Mouse (Mus musculus): Measurements from ENCODE around the gene Slc25a30. TPM values are rescaled to one million over a fixed set of nuclear protein-coding genes. Genes with fewer than 3 reads are reported as not detected.

The Slc25a30 gene
- polyA plus RNA-seq, 1 experiment = 6.0 TPM

- WGBS = 80% methylated on average over 4 of the region's 4 CpGs
- no peak for DNase-seq (ENCODE audit: low read depth in 1 of 2, low spot score in 2 of 2)
- no peak for TF ChIP-seq CTCF (IDR thresholded peaks at IDR 0.05; ENCODE audit: extremely low read depth, insufficient read depth, insufficient read length, insufficient replicate concordance)
- TF ChIP-seq POLR2A (IDR thresholded peaks at IDR 0.05; ENCODE audit: low read depth, low read length) = no peak
- Histone ChIP-seq H3K4me3 (ENCODE audit: extremely low read depth, insufficient read depth, insufficient read length) (no peak overlapping the region), H3K4me1 (ENCODE audit: control insufficient read depth, insufficient read depth, insufficient read length) (peaks cover 11% of the 10 kb centered on the region; the same call in 1 of the 2 replicates), H3K27me3 (ENCODE audit: control insufficient read depth, insufficient read depth, low read length) (no peaks in the 10 kb centered on the region), H3K27ac (ENCODE audit: insufficient read depth, low read length) (no peak overlapping the region), H3K36me3 (ENCODE audit: control insufficient read depth, insufficient read depth, low read length) (peaks cover 8% of the 10 kb centered on the region)
Observed at GRCm38 (mm10) chr14:75751040-75751439, 35.8 kb downstream of the Slc25a30 start.

GRCm38 (mm10) chr14:75749123-75749522 lies 37.7 kb downstream of the Slc25a30 start:
- Histone ChIP-seq H3K36me3 (ENCODE audit: control insufficient read depth, insufficient read depth, low read length) (peaks cover 11% of the 10 kb centered on the region), H3K27me3 (ENCODE audit: control insufficient read depth, insufficient read depth, low read length) (no peaks in the 10 kb centered on the region), H3K4me3 (ENCODE audit: extremely low read depth, insufficient read depth, insufficient read length) (no peak overlapping the region), H3K27ac (ENCODE audit: insufficient read depth, low read length) (no peak overlapping the region), H3K4me1 (ENCODE audit: control insufficient read depth, insufficient read depth, insufficient read length) (peaks cover 11% of the 10 kb centered on the region; the same call in 1 of the 2 replicates)
- WGBS = 88% methylated on average over 4 of the region's 4 CpGs
- no peak for TF ChIP-seq POLR2A (IDR thresholded peaks at IDR 0.05; ENCODE audit: low read depth, low read length)
- TF ChIP-seq CTCF (IDR thresholded peaks at IDR 0.05; ENCODE audit: extremely low read depth, insufficient read depth, insufficient read length, insufficient replicate concordance) = no peak
- DNase-seq (ENCODE audit: low read depth in 1 of 2, low spot score in 2 of 2) = no peak

- Histone ChIP-seq H3K27me3 (ENCODE audit: control insufficient read depth, insufficient read depth, low read length) (no peaks in the 10 kb centered on the region), H3K27ac (ENCODE audit: insufficient read depth, low read length) (no peak overlapping the region), H3K4me1 (ENCODE audit: control insufficient read depth, insufficient read depth, insufficient read length) (peaks cover 11% of the 10 kb centered on the region; the same call in 1 of the 2 replicates), H3K4me3 (ENCODE audit: extremely low read depth, insufficient read depth, insufficient read length) (no peak overlapping the region), H3K36me3 (ENCODE audit: control insufficient read depth, insufficient read depth, low read length) (peaks cover 12% of the 10 kb centered on the region)
- DNase-seq (ENCODE audit: low read depth in 1 of 2, low spot score in 2 of 2) = no peak
- 92% methylated on average over 2 of the region's 2 CpGs for whole genome bisulfite sequencing
- TF ChIP-seq POLR2A (IDR thresholded peaks at IDR 0.05; ENCODE audit: low read depth, low read length) = no peak
- no peak for TF ChIP-seq CTCF (IDR thresholded peaks at IDR 0.05; ENCODE audit: extremely low read depth, insufficient read depth, insufficient read length, insufficient replicate concordance)
Observed at GRCm38 (mm10) chr14:75747960-75748359, 38.9 kb downstream of the Slc25a30 start.

- no peak overlapping the region for H3K4me3 ChIP-seq (ENCODE audit: extremely low read depth, insufficient read depth, insufficient read length)
- TF ChIP-seq CTCF (IDR thresholded peaks at IDR 0.05; ENCODE audit: extremely low read depth, insufficient read depth, insufficient read length, insufficient replicate concordance) (no peak), POLR2A (IDR thresholded peaks at IDR 0.05; ENCODE audit: low read depth, low read length) (no peak)
- H3K27ac ChIP-seq (ENCODE audit: insufficient read depth, low read length) = no peak overlapping the region
- no peaks in the 10 kb centered on the region for H3K27me3 ChIP-seq (ENCODE audit: control insufficient read depth, insufficient read depth, low read length)
- H3K36me3 ChIP-seq (ENCODE audit: control insufficient read depth, insufficient read depth, low read length) = peaks cover 37% of the 10 kb centered on the region
- no peak for DNase-seq (ENCODE audit: low read depth in 1 of 2, low spot score in 2 of 2)
- H3K4me1 ChIP-seq (ENCODE audit: control insufficient read depth, insufficient read depth, insufficient read length) = no peaks in the 10 kb centered on the region
- WGBS = 77% methylated on average over 3 of the region's 3 CpGs
Observed at GRCm38 (mm10) chr14:75741904-75742303, 44.9 kb downstream of the Slc25a30 start.

GRCm38 (mm10) chr14:75735597-75735996 lies 51.2 kb downstream of the Slc25a30 start:
- Histone ChIP-seq H3K27me3 (ENCODE audit: control insufficient read depth, insufficient read depth, low read length) (no peaks in the 10 kb centered on the region), H3K4me3 (ENCODE audit: extremely low read depth, insufficient read depth, insufficient read length) (no peak overlapping the region), H3K36me3 (ENCODE audit: control insufficient read depth, insufficient read depth, low read length) (peaks cover 39% of the 10 kb centered on the region), H3K27ac (ENCODE audit: insufficient read depth, low read length) (no peak overlapping the region), H3K4me1 (ENCODE audit: control insufficient read depth, insufficient read depth, insufficient read length) (no peaks in the 10 kb centered on the region)
- no peak for DNase-seq (ENCODE audit: low read depth in 1 of 2, low spot score in 2 of 2)
- no peak for TF ChIP-seq CTCF (IDR thresholded peaks at IDR 0.05; ENCODE audit: extremely low read depth, insufficient read depth, insufficient read length, insufficient replicate concordance)
- TF ChIP-seq POLR2A (IDR thresholded peaks at IDR 0.05; ENCODE audit: low read depth, low read length) = no peak
- WGBS = 82% methylated on average over 3 of the region's 3 CpGs

DNA sequence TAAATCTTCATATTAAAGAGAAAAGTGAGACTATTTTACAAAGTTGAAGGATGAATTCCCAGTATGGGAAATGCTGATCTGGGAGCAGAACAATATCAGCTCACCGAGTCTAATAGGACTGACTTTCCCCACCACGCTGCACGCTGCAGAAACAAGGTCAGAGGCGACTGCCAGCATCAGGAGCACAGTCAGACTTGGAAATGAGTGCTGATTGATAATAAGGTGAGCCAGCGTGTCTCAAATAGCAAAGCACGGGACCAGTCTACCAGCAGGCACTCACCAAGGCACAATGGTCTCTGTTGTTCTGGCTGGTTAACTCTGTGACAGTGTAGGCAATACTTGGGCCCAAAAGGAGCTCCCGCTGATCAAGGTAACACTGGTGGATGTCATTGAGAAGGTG lies 54.2 kb downstream of the Slc25a30 start:
- no peak for DNase-seq (ENCODE audit: low read depth in 1 of 2, low spot score in 2 of 2)
- no peak for TF ChIP-seq POLR2A (IDR thresholded peaks at IDR 0.05; ENCODE audit: low read depth, low read length)
- TF ChIP-seq CTCF (IDR thresholded peaks at IDR 0.05; ENCODE audit: extremely low read depth, insufficient read depth, insufficient read length, insufficient replicate concordance) = no peak
- WGBS = 96% methylated on average over 7 of the region's 7 CpGs
- H3K36me3 ChIP-seq (ENCODE audit: control insufficient read depth, insufficient read depth, low read length) = peaks cover 44% of the 10 kb centered on the region
- H3K4me1 ChIP-seq (ENCODE audit: control insufficient read depth, insufficient read depth, insufficient read length) = no peaks in the 10 kb centered on the region
- H3K4me3 ChIP-seq (ENCODE audit: extremely low read depth, insufficient read depth, insufficient read length) = no peak overlapping the region
- no peaks in the 10 kb centered on the region for H3K27me3 ChIP-seq (ENCODE audit: control insufficient read depth, insufficient read depth, low read length)
- no peak overlapping the region for H3K27ac ChIP-seq (ENCODE audit: insufficient read depth, low read length)

- WGBS = 85% methylated on average over 2 of the region's 2 CpGs
- Histone ChIP-seq H3K27ac (ENCODE audit: insufficient read depth, low read length) (no peak overlapping the region), H3K4me3 (ENCODE audit: extremely low read depth, insufficient read depth, insufficient read length) (no peak overlapping the region), H3K27me3 (ENCODE audit: control insufficient read depth, insufficient read depth, low read length) (no peaks in the 10 kb centered on the region), H3K4me1 (ENCODE audit: control insufficient read depth, insufficient read depth, insufficient read length) (no peaks in the 10 kb centered on the region), H3K36me3 (ENCODE audit: control insufficient read depth, insufficient read depth, low read length) (peaks cover 42% of the 10 kb centered on the region)
- DNase-seq (ENCODE audit: low read depth in 1 of 2, low spot score in 2 of 2) = no peak
- TF ChIP-seq POLR2A (IDR thresholded peaks at IDR 0.05; ENCODE audit: low read depth, low read length) = no peak
- no peak for TF ChIP-seq CTCF (IDR thresholded peaks at IDR 0.05; ENCODE audit: extremely low read depth, insufficient read depth, insufficient read length, insufficient replicate concordance)
Observed at GRCm38 (mm10) chr14:75731361-75731760, 55.5 kb downstream of the Slc25a30 start.
